Mouse (Mus musculus): Measurements from ENCODE around the gene C530025M09Rik.

The C530025M09Rik gene

DNA sequence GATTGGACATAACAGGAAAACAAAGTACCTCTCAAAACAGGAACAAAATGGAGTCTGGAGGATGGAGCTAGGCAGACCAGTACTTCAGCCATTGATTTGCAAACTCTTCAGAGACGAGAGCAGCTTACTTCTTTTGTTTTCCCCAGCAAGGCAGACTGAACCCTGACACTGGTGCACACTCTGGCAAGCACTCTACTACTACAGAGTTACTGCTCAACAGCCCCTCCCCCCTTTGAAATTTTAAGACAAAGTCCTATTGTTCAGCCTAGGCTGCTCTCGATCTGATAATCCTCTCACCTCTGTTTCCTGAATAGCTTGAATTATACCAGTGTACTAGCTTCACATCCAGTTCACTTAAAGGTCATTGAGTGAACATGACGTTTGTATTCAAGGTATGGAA is 32.4 kb downstream of the C530025M09Rik start:
- DNase-seq = no peak

Data from thymus, postnatal 25 days (tissue).